Mouse (Mus musculus): Measurements from ENCODE around the gene Polr2f. TPM values are rescaled to one million over a fixed set of nuclear protein-coding genes. Genes with fewer than 3 reads are reported as not detected.

The Polr2f gene
- 122 TPM for polyA plus RNA-seq (2015; fragmentation: Illumina TruSeq; extraction: RNeasy Lipid Tissue Mini Kit (QIAGEN cat#74804); ENCODE audit: low read depth, low replicate concordance)

GRCm38 (mm10) chr15:79140866-79141565 is at the start of gene Polr2f, which contains the start of gene 1700088E04Rik:
TSS of gene Polr2f (plus strand) at chr15:79141009.
TSS of gene 1700088E04Rik (minus strand) at chr15:79141253.

GRCm38 (mm10) chr15:79108421-79109320 is 32.1 kb upstream of the Polr2f start, which contains the start of gene Micall1:
TSS of gene Micall1 (plus strand) at chr15:79108898.

GRCm38 (mm10) chr15:79165140-79165539 is 24.3 kb downstream of the Polr2f start, which contains the start of gene Sox10:
TSS of gene Sox10 (minus strand) at chr15:79165240.

Other genes with a start within 250 kb of the Polr2f start
- gene Gm49510, start 241.3 kb upstream of the Polr2f start, polyA plus RNA-seq (2015; fragmentation: Illumina TruSeq; extraction: RNeasy Lipid Tissue Mini Kit (QIAGEN cat#74804); ENCODE audit: low read depth, low replicate concordance), result not detected
- 21.5 TPM for gene Sh3bp1, start 241.2 kb upstream of the Polr2f start, polyA plus RNA-seq (2015; fragmentation: Illumina TruSeq; extraction: RNeasy Lipid Tissue Mini Kit (QIAGEN cat#74804); ENCODE audit: low read depth, low replicate concordance)
- gene Pdxp, start 227.1 kb upstream of the Polr2f start, polyA plus RNA-seq (2015; fragmentation: Illumina TruSeq; extraction: RNeasy Lipid Tissue Mini Kit (QIAGEN cat#74804); ENCODE audit: low read depth, low replicate concordance), result 188 TPM
- 46.4 TPM for gene Lgals1, start 214.3 kb upstream of the Polr2f start, polyA plus RNA-seq (2015; fragmentation: Illumina TruSeq; extraction: RNeasy Lipid Tissue Mini Kit (QIAGEN cat#74804); ENCODE audit: low read depth, low replicate concordance)
- 42.8 TPM for gene Nol12, start 206.1 kb upstream of the Polr2f start, polyA plus RNA-seq (2015; fragmentation: Illumina TruSeq; extraction: RNeasy Lipid Tissue Mini Kit (QIAGEN cat#74804); ENCODE audit: low read depth, low replicate concordance)
- 7.6 TPM for gene Triobp, start 193.3 kb upstream of the Polr2f start, polyA plus RNA-seq (2015; fragmentation: Illumina TruSeq; extraction: RNeasy Lipid Tissue Mini Kit (QIAGEN cat#74804); ENCODE audit: low read depth, low replicate concordance)
- 136 TPM for gene H1f0, start 112.6 kb upstream of the Polr2f start, polyA plus RNA-seq (2015; fragmentation: Illumina TruSeq; extraction: RNeasy Lipid Tissue Mini Kit (QIAGEN cat#74804); ENCODE audit: low read depth, low replicate concordance)
- gene Galr3, start 99.1 kb upstream of the Polr2f start, polyA plus RNA-seq (2015; fragmentation: Illumina TruSeq; extraction: RNeasy Lipid Tissue Mini Kit (QIAGEN cat#74804); ENCODE audit: low read depth, low replicate concordance), result not detected
- gene Ankrd54, start 78.1 kb upstream of the Polr2f start, polyA plus RNA-seq (2015; fragmentation: Illumina TruSeq; extraction: RNeasy Lipid Tissue Mini Kit (QIAGEN cat#74804); ENCODE audit: low read depth, low replicate concordance), result 20.0 TPM
- 88.2 TPM for gene Eif3l, start 65.8 kb upstream of the Polr2f start, polyA plus RNA-seq (2015; fragmentation: Illumina TruSeq; extraction: RNeasy Lipid Tissue Mini Kit (QIAGEN cat#74804); ENCODE audit: low read depth, low replicate concordance)
- 24.2 TPM for gene Micall1, start 32.1 kb upstream of the Polr2f start, polyA plus RNA-seq (2015; fragmentation: Illumina TruSeq; extraction: RNeasy Lipid Tissue Mini Kit (QIAGEN cat#74804); ENCODE audit: low read depth, low replicate concordance)
- 13.7 TPM for gene 1700088E04Rik, start 244 bp downstream of the Polr2f start, polyA plus RNA-seq (2015; fragmentation: Illumina TruSeq; extraction: RNeasy Lipid Tissue Mini Kit (QIAGEN cat#74804); ENCODE audit: low read depth, low replicate concordance)
- 34.4 TPM for gene Sox10, start 24.2 kb downstream of the Polr2f start, polyA plus RNA-seq (2015; fragmentation: Illumina TruSeq; extraction: RNeasy Lipid Tissue Mini Kit (QIAGEN cat#74804); ENCODE audit: low read depth, low replicate concordance)
- gene Pick1, start 88.2 kb downstream of the Polr2f start, polyA plus RNA-seq (2015; fragmentation: Illumina TruSeq; extraction: RNeasy Lipid Tissue Mini Kit (QIAGEN cat#74804); ENCODE audit: low read depth, low replicate concordance), result 55.9 TPM
- not detected for gene Gm49486, start 88.4 kb downstream of the Polr2f start, polyA plus RNA-seq (2015; fragmentation: Illumina TruSeq; extraction: RNeasy Lipid Tissue Mini Kit (QIAGEN cat#74804); ENCODE audit: low read depth, low replicate concordance)
- 1.1 TPM for gene Slc16a8, start 113.8 kb downstream of the Polr2f start, polyA plus RNA-seq (2015; fragmentation: Illumina TruSeq; extraction: RNeasy Lipid Tissue Mini Kit (QIAGEN cat#74804); ENCODE audit: low read depth, low replicate concordance)
- gene Baiap2l2, start 144.5 kb downstream of the Polr2f start, polyA plus RNA-seq (2015; fragmentation: Illumina TruSeq; extraction: RNeasy Lipid Tissue Mini Kit (QIAGEN cat#74804); ENCODE audit: low read depth, low replicate concordance), result 3.3 TPM
- 15.4 TPM for gene Pla2g6, start 187.4 kb downstream of the Polr2f start, polyA plus RNA-seq (2015; fragmentation: Illumina TruSeq; extraction: RNeasy Lipid Tissue Mini Kit (QIAGEN cat#74804); ENCODE audit: low read depth, low replicate concordance)
- 1.1 TPM for gene Maff, start 205.6 kb downstream of the Polr2f start, polyA plus RNA-seq (2015; fragmentation: Illumina TruSeq; extraction: RNeasy Lipid Tissue Mini Kit (QIAGEN cat#74804); ENCODE audit: low read depth, low replicate concordance)

Data from brain, adult 10 weeks (tissue).